Mouse (Mus musculus): ENCODE measurements around the gene Mfsd11. TPM values are rescaled to one million over a fixed set of nuclear protein-coding genes. Genes with fewer than 3 reads are reported as not detected.

The Mfsd11 gene
- polyA plus RNA-seq (2012; rRNA removed) = 35.0 and 41.5 TPM in 2 replicates
- polyA plus RNA-seq (2014; fragmentation: Nextera tagmentation; extraction: Ambion mirVana) = 46.0 and 47.2 TPM in 2 replicates

GRCm38 (mm10) chr11:116852291-116852890 lies at the start of gene Mfsd11:
Gene Mfsd11, plus strand, starts transcription at chr11:116852440.
- WGBS = under 1% methylated on average over 66 of the region's 91 CpGs
- Histone ChIP-seq H3K4me1 (ENCODE audit: control insufficient read depth, insufficient read depth, low read length) (peaks cover 12% of the 10 kb centered on the region), H3K9ac (ENCODE audit: low read depth, low read length, severe bottlenecking) (peak within 1 kb of the TSS; percentile 95), H3K27me3 (ENCODE audit: control insufficient read depth, insufficient read depth, low read length) (no peaks in the 10 kb centered on the region), H3K27ac (replicated peaks; ENCODE audit: low read depth, low read length) (peak within 1 kb of the TSS; percentile 97), H3K9me3 (ENCODE audit: control insufficient read depth, low read length) (no peaks in the 10 kb centered on the region), H3K4me2 (replicated peaks; ENCODE audit: low read depth, low read length, severe bottlenecking) (peak within 1 kb of the TSS; percentile 76), H3K36me3 (ENCODE audit: control insufficient read depth, insufficient read depth, low read length) (peaks cover 51% of the 10 kb centered on the region), H3K4me3 (replicated peaks; ENCODE audit: low read length) (peak within 1 kb of the TSS; percentile 100)
- DNase-seq (ENCODE audit: low spot score) (peak; percentile 70), ATAC-seq (ENCODE audit: low FRiP score, low read depth) (peak; percentile 25; the same call in 1 of the 2 replicates)
- no peak for TF ChIP-seq POLR2A (IDR thresholded peaks at IDR 0.05; ENCODE audit: borderline replicate concordance, extremely low read depth, insufficient read depth, insufficient read length)

- ATAC-seq (ENCODE audit: low FRiP score, low read depth) (no peak), DNase-seq (ENCODE audit: low spot score) (no peak)
- WGBS = 80% methylated on average over 5 of the region's 5 CpGs
- Histone ChIP-seq H3K36me3 (ENCODE audit: control insufficient read depth, insufficient read depth, low read length) (no peaks in the 10 kb centered on the region), H3K4me1 (ENCODE audit: control insufficient read depth, insufficient read depth, low read length) (peaks cover 3% of the 10 kb centered on the region; the same call in 1 of the 2 replicates), H3K4me3 (replicated peaks; ENCODE audit: low read length) (no peak overlapping the region), H3K27ac (replicated peaks; ENCODE audit: low read depth, low read length) (no peak overlapping the region), H3K27me3 (ENCODE audit: control insufficient read depth, insufficient read depth, low read length) (no peaks in the 10 kb centered on the region), H3K4me2 (replicated peaks; ENCODE audit: low read depth, low read length, severe bottlenecking) (no peak overlapping the region), H3K9ac (ENCODE audit: low read depth, low read length, severe bottlenecking) (no peak overlapping the region), H3K9me3 (ENCODE audit: control insufficient read depth, low read length) (no peaks in the 10 kb centered on the region)
- no peak for TF ChIP-seq POLR2A (IDR thresholded peaks at IDR 0.05; ENCODE audit: borderline replicate concordance, extremely low read depth, insufficient read depth, insufficient read length)
Observed at GRCm38 (mm10) chr11:116802709-116803108, 49.5 kb upstream of the Mfsd11 start.

- no peak overlapping the region for H3K9ac ChIP-seq (ENCODE audit: low read depth, low read length, severe bottlenecking)
- H3K4me2 ChIP-seq (replicated peaks; ENCODE audit: low read depth, low read length, severe bottlenecking) = no peak overlapping the region
- no peaks in the 10 kb centered on the region for H3K36me3 ChIP-seq (ENCODE audit: control insufficient read depth, insufficient read depth, low read length)
- no peak for TF ChIP-seq POLR2A (IDR thresholded peaks at IDR 0.05; ENCODE audit: borderline replicate concordance, extremely low read depth, insufficient read depth, insufficient read length)
- H3K9me3 ChIP-seq (ENCODE audit: control insufficient read depth, low read length) = no peaks in the 10 kb centered on the region
- no peak for DNase-seq (ENCODE audit: low spot score)
- H3K4me3 ChIP-seq (replicated peaks; ENCODE audit: low read length) = no peak overlapping the region
- no peak for ATAC-seq (ENCODE audit: low FRiP score, low read depth)
- H3K27ac ChIP-seq (replicated peaks; ENCODE audit: low read depth, low read length) = no peak overlapping the region
- WGBS = 71% methylated on average over 15 of the region's 15 CpGs
- peaks cover 8% of the 10 kb centered on the region; the same call in 1 of the 2 replicates for H3K4me1 ChIP-seq (ENCODE audit: control insufficient read depth, insufficient read depth, low read length)
- H3K27me3 ChIP-seq (ENCODE audit: control insufficient read depth, insufficient read depth, low read length) = no peaks in the 10 kb centered on the region
Observed at GRCm38 (mm10) chr11:116806136-116807071, 45.8 kb upstream of the Mfsd11 start.

GRCm38 (mm10) chr11:116807116-116807515 lies 45.1 kb upstream of the Mfsd11 start:
- DNase-seq (ENCODE audit: low spot score) = no peak
- no peak overlapping the region for H3K4me3 ChIP-seq (replicated peaks; ENCODE audit: low read length)
- H3K4me2 ChIP-seq (replicated peaks; ENCODE audit: low read depth, low read length, severe bottlenecking) = no peak overlapping the region
- H3K27ac ChIP-seq (replicated peaks; ENCODE audit: low read depth, low read length) = no peak overlapping the region
- H3K4me1 ChIP-seq (ENCODE audit: control insufficient read depth, insufficient read depth, low read length) = peaks cover 11% of the 10 kb centered on the region
- no peaks in the 10 kb centered on the region for H3K9me3 ChIP-seq (ENCODE audit: control insufficient read depth, low read length)
- H3K36me3 ChIP-seq (ENCODE audit: control insufficient read depth, insufficient read depth, low read length) = no peaks in the 10 kb centered on the region
- ATAC-seq (ENCODE audit: low FRiP score, low read depth) = no peak
- 38% methylated on average over 7 of the region's 7 CpGs for WGBS
- H3K9ac ChIP-seq (ENCODE audit: low read depth, low read length, severe bottlenecking) = no peak overlapping the region
- TF ChIP-seq POLR2A (IDR thresholded peaks at IDR 0.05; ENCODE audit: borderline replicate concordance, extremely low read depth, insufficient read depth, insufficient read length) = no peak
- no peaks in the 10 kb centered on the region for H3K27me3 ChIP-seq (ENCODE audit: control insufficient read depth, insufficient read depth, low read length)

GRCm38 (mm10) chr11:116807526-116807925 lies 44.7 kb upstream of the Mfsd11 start:
- Histone ChIP-seq H3K4me2 (replicated peaks; ENCODE audit: low read depth, low read length, severe bottlenecking) (no peak overlapping the region), H3K27me3 (ENCODE audit: control insufficient read depth, insufficient read depth, low read length) (no peaks in the 10 kb centered on the region), H3K9ac (ENCODE audit: low read depth, low read length, severe bottlenecking) (no peak overlapping the region), H3K9me3 (ENCODE audit: control insufficient read depth, low read length) (no peaks in the 10 kb centered on the region), H3K4me3 (replicated peaks; ENCODE audit: low read length) (no peak overlapping the region), H3K36me3 (ENCODE audit: control insufficient read depth, insufficient read depth, low read length) (no peaks in the 10 kb centered on the region), H3K27ac (replicated peaks; ENCODE audit: low read depth, low read length) (0 out of 2 replicates have a peak overlapping the region, but pooled peaks have one; percentile 50), H3K4me1 (ENCODE audit: control insufficient read depth, insufficient read depth, low read length) (peaks cover 13% of the 10 kb centered on the region)
- DNase-seq (ENCODE audit: low spot score) (no peak), ATAC-seq (ENCODE audit: low FRiP score, low read depth) (no peak)
- no peak for TF ChIP-seq POLR2A (IDR thresholded peaks at IDR 0.05; ENCODE audit: borderline replicate concordance, extremely low read depth, insufficient read depth, insufficient read length)
- 81% methylated on average over 3 of the region's 3 CpGs for WGBS

All from limb, embryonic 14.5 days (tissue).